17 mouse cellular contexts compared by ENCODE assay signal in the genomic region with DNA sequence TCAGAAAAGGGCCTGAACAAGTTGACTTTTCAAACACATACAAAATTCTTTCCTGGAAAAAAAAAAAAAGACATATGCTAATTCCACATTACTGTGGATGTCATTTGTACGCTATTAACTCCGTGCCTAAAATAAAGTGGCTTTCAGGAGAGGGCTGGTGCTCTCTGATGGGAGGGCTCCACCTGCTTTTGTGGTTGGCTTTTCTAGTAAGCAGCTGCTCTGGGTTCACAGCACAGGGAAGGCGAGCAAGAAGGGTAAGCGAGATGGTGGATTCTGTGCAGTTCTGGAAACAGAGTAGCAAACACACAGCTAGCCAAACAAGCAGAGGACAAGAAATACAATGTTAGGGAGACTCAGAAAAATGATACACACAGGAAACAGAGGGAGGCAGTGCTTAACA. TPM values are rescaled to one million over a fixed set of nuclear protein-coding genes. Genes with fewer than 3 reads are reported as not detected.
A peak's percentile ranks its signal among the peaks of the same experiment; 100 is the strongest.
DNase-seq lines count a peak whose midpoint lies in the region; ATAC-seq and TF ChIP-seq lines count a peak whose summit lies in the region.
"Had no signal": no experiment of that assay in that cellular context is flagged by ENCODE, and none has a peak within 500 bp of the region (broad histone marks: within the 10 kb centered on the region; RNA-seq: fewer than 3 reads in every experiment).

No protein-coding gene starts in this region.

- H3K27ac ChIP-seq in hindbrain, embryonic 11.5 days (ENCODE audit: low read depth, low read length), result no peak overlapping the region
- peak overlapping the region; percentile 70 for H3K27ac ChIP-seq in midbrain, embryonic 14.5 days (replicated peaks; ENCODE audit: low read depth, low read length)
- H3K27ac ChIP-seq: gastrocnemius, adult 2 months had no signal

- ATAC-seq in hindbrain, embryonic 11.5 days (ENCODE audit: low FRiP score), result peak; percentile 75
- no peak for ATAC-seq in midbrain, embryonic 14.5 days (ENCODE audit: low FRiP score, low TSS enrichment)
- ATAC-seq in granulocyte monocyte progenitor cell, adult 5-6 weeks (replicated peaks; ENCODE audit: poor library complexity, severe bottlenecking), result no peak

- H3K9ac ChIP-seq in hindbrain, embryonic 11.5 days (ENCODE audit: low read depth, low read length), result no peak overlapping the region
- no peak overlapping the region for H3K9ac ChIP-seq in midbrain, embryonic 14.5 days (replicated peaks; ENCODE audit: low read length)
- H3K9ac ChIP-seq: heart, embryonic 12.5 days had no signal

- peak overlapping the region; percentile 43; the same call in 1 of the 2 replicates for H3K4me3 ChIP-seq in E14TG2a.4 (replicated peaks; ENCODE audit: low read length)
- H3K4me3 ChIP-seq in hindbrain, embryonic 11.5 days (ENCODE audit: low read depth, low read length), result no peak overlapping the region
- H3K4me3 ChIP-seq in midbrain, embryonic 14.5 days (replicated peaks; ENCODE audit: low read depth, low read length), result no peak overlapping the region
- H3K4me3 ChIP-seq: gastrocnemius, adult 2 months; heart, embryonic 12.5 days had no signal

- peaks cover 58% of the 10 kb centered on the region for H3K4me1 ChIP-seq in E14TG2a.4 (replicated peaks; ENCODE audit: low read depth, low read length)
- peaks cover 9% of the 10 kb centered on the region; the same call in 1 of the 2 replicates for H3K4me1 ChIP-seq in hindbrain, embryonic 11.5 days (replicated peaks; ENCODE audit: control insufficient read depth, insufficient read depth, low read length)
- peaks cover 23% of the 10 kb centered on the region for H3K4me1 ChIP-seq in midbrain, embryonic 14.5 days (ENCODE audit: control insufficient read depth, insufficient read depth, low read length)

- no peak overlapping the region for H3K4me2 ChIP-seq in hindbrain, embryonic 11.5 days (replicated peaks; ENCODE audit: low read depth, low read length)
- no peak overlapping the region for H3K4me2 ChIP-seq in midbrain, embryonic 14.5 days (ENCODE audit: low read length)
- H3K4me2 ChIP-seq: heart, embryonic 12.5 days had no signal

- 26% methylated on average over 4 of the region's 4 CpGs for WGBS in hindbrain, embryonic 11.5 days
- 12% methylated on average over 4 of the region's 4 CpGs for WGBS in midbrain, embryonic 14.5 days

- H3K9me3 ChIP-seq in E14TG2a.4 (ENCODE audit: low read length), result no peaks in the 10 kb centered on the region
- no peaks in the 10 kb centered on the region for H3K9me3 ChIP-seq in hindbrain, embryonic 11.5 days (ENCODE audit: control insufficient read depth, low read length)
- H3K9me3 ChIP-seq in midbrain, embryonic 14.5 days (ENCODE audit: control insufficient read depth, low read length), result no peaks in the 10 kb centered on the region
- H3K9me3 ChIP-seq: heart, embryonic 12.5 days had no signal

- TF ChIP-seq CTCF in E14TG2a.4 (conservative IDR thresholded peaks at IDR 0.05; ENCODE audit: low read length), result no peak

- no peaks in the 10 kb centered on the region for H3K36me3 ChIP-seq in E14TG2a.4 (ENCODE audit: insufficient read depth, low read length)
- no peaks in the 10 kb centered on the region for H3K36me3 ChIP-seq in hindbrain, embryonic 11.5 days (ENCODE audit: control insufficient read depth, insufficient read depth, low read length)
- H3K36me3 ChIP-seq in midbrain, embryonic 14.5 days (ENCODE audit: control insufficient read depth, insufficient read depth, low read length), result no peaks in the 10 kb centered on the region
- H3K36me3 ChIP-seq: heart, embryonic 12.5 days had no signal

- DNase-seq in brain, adult 2 months (ENCODE audit: low read depth, low spot score), result peak; percentile 43
- no peak for DNase-seq in hindbrain, embryonic 11.5 days (ENCODE audit: low spot score)
- DNase-seq in midbrain, embryonic 14.5 days, result no peak
- DNase-seq in adrenal gland, postnatal 25 days, result no peak
- no peak for DNase-seq in embryo, embryonic 10 days (ENCODE audit: low spot score)
- DNase-seq: adrenal gland, adult 8-10 months; gastrocnemius, adult 2 months; kidney, postnatal 14 days; right cerebral cortex, postnatal 4 days had no signal

- peaks cover 19% of the 10 kb centered on the region for H3K27me3 ChIP-seq in E14TG2a.4 (ENCODE audit: insufficient read depth, low read length)
- 0 out of 2 replicates have a peak, but pooled peaks cover 3% of the 10 kb centered on the region for H3K27me3 ChIP-seq in hindbrain, embryonic 11.5 days (ENCODE audit: control insufficient read depth, insufficient read depth, low read length)
- no peaks in the 10 kb centered on the region for H3K27me3 ChIP-seq in midbrain, embryonic 14.5 days (ENCODE audit: control insufficient read depth, insufficient read depth, low read length)

RNA-seq across cellular contexts. Expression of gene 4931429L15Rik, which starts 18.6 kb away (rescaled TPM):
- polyA plus RNA-seq in hindbrain, embryonic 11.5 days (2014; fragmentation: Nextera tagmentation; extraction: Ambion mirVana), result 0.15 TPM in 1 of 2 replicates, not detected in the other
- polyA plus RNA-seq in midbrain, embryonic 14.5 days (2014; fragmentation: Nextera tagmentation; extraction: Ambion mirVana), result not detected in 2 replicates
- total RNA-seq in adrenal gland, postnatal 25 days (2021), result not detected in 2 replicates
- total RNA-seq in granulocyte monocyte progenitor cell, adult 5-6 weeks (2014; fragmentation: Nextera tagmentation), result not detected in 2 replicates
- not detected in 2 replicates for total RNA-seq in granulocyte monocyte progenitor cell, adult 5-6 weeks (2017)
- total RNA-seq: adrenal gland, adult 8-10 months; common myeloid progenitor, adult 5-6 weeks; gastrocnemius, adult 2 months; layer of hippocampus, postnatal 36 days had no signal
- polyA plus RNA-seq: heart, embryonic 12.5 days; limb, embryonic 14.5 days; lung, embryonic 16.5 days; stomach, embryonic 14.5 days had no signal

RNA-seq across cellular contexts. Expression of gene Bud13, which starts 55.6 kb away (rescaled TPM):
- 22.4 and 25.0 TPM in 2 replicates for polyA plus RNA-seq in hindbrain, embryonic 11.5 days (2014; fragmentation: Nextera tagmentation; extraction: Ambion mirVana)
- 15.5 and 16.9 TPM in 2 replicates for polyA plus RNA-seq in midbrain, embryonic 14.5 days (2014; fragmentation: Nextera tagmentation; extraction: Ambion mirVana)
- 11.4 and 12.0 TPM in 2 replicates for total RNA-seq in adrenal gland, postnatal 25 days (2021)
- 22.3 and 28.0 TPM in 2 replicates for total RNA-seq in granulocyte monocyte progenitor cell, adult 5-6 weeks (2014; fragmentation: Nextera tagmentation)
- 15.6 and 16.2 TPM in 2 replicates for total RNA-seq in granulocyte monocyte progenitor cell, adult 5-6 weeks (2017)
